Mouse (Mus musculus): ENCODE measurements around the gene Retreg1.
"Not testable (repeated sequence)": the region's sequence is repeated elsewhere in the genome, so short reads cannot be mapped to it uniquely, and the experiment has no call there.

Gene Retreg1

GRCm38 (mm10) chr15:25947383-25947782 lies 104.4 kb downstream of the Retreg1 start:
- DNase-seq (ENCODE audit: low read depth), result no peak

- DNase-seq (ENCODE audit: low read depth), result no peak
Measured at GRCm38 (mm10) chr15:25948257-25949223, 105.6 kb downstream of the Retreg1 start.

GRCm38 (mm10) chr15:25949696-25950095 lies 106.7 kb downstream of the Retreg1 start:
- DNase-seq (ENCODE audit: low read depth), result no peak

- no peak for DNase-seq (ENCODE audit: low read depth)
Measured at GRCm38 (mm10) chr15:25950584-25950983, 107.6 kb downstream of the Retreg1 start.

GRCm38 (mm10) chr15:25951037-25951436 lies 108.1 kb downstream of the Retreg1 start:
- DNase-seq (ENCODE audit: low read depth), result no peak

GRCm38 (mm10) chr15:25956001-25956400 lies 113.0 kb downstream of the Retreg1 start:
- no peak for DNase-seq (ENCODE audit: low read depth)

GRCm38 (mm10) chr15:25956422-25957117 lies 113.6 kb downstream of the Retreg1 start:
- DNase-seq (ENCODE audit: low read depth), result peak; percentile 72

- no peak for DNase-seq (ENCODE audit: low read depth)
Measured at GRCm38 (mm10) chr15:25957651-25958050, 114.7 kb downstream of the Retreg1 start.

GRCm38 (mm10) chr15:25959375-25959774 lies 116.4 kb downstream of the Retreg1 start:
- DNase-seq (ENCODE audit: low read depth), result peak; percentile 85

GRCm38 (mm10) chr15:25960231-25960630 lies 117.3 kb downstream of the Retreg1 start:
- no peak for DNase-seq (ENCODE audit: low read depth)

GRCm38 (mm10) chr15:25966220-25966774 lies 123.3 kb downstream of the Retreg1 start:
- DNase-seq (ENCODE audit: low read depth), result no peak

- no peak for DNase-seq (ENCODE audit: low read depth)
Measured at GRCm38 (mm10) chr15:25971596-25971995, 128.6 kb downstream of the Retreg1 start.

GRCm38 (mm10) chr15:25972758-25973157 lies 129.8 kb downstream of the Retreg1 start:
- no peak for DNase-seq (ENCODE audit: low read depth)

GRCm38 (mm10) chr15:25974352-25974751 lies 131.4 kb downstream of the Retreg1 start:
- no peak for DNase-seq (ENCODE audit: low read depth)

GRCm38 (mm10) chr15:25975810-25976209 lies 132.8 kb downstream of the Retreg1 start:
- no peak for DNase-seq (ENCODE audit: low read depth)

- not testable (repeated sequence) for DNase-seq (ENCODE audit: low read depth)
Measured at GRCm38 (mm10) chr15:25983614-25984013, 140.6 kb downstream of the Retreg1 start.

- DNase-seq (ENCODE audit: low read depth), result peak; percentile 99
Measured at GRCm38 (mm10) chr15:25984067-25984733, 141.2 kb downstream of the Retreg1 start, which contains the start of gene Zfp622. Gene Zfp622 (plus strand): TSS chr15:25984366.

- no peak for DNase-seq (ENCODE audit: low read depth)
Measured at GRCm38 (mm10) chr15:25984734-25985492, 141.9 kb downstream of the Retreg1 start.

- peak; percentile 84 for DNase-seq (ENCODE audit: low read depth)
Measured at GRCm38 (mm10) chr15:25992992-25993727, 150.2 kb downstream of the Retreg1 start.

- peak; percentile 74 for DNase-seq (ENCODE audit: low read depth)
Measured at GRCm38 (mm10) chr15:25995521-25995920, 152.5 kb downstream of the Retreg1 start.
